Mouse (Mus musculus): ENCODE results near the gene Nudt22.

- TF ChIP-seq CTCF (IDR thresholded peaks at IDR 0.05): no peak
- no peak for TF ChIP-seq EP300 (IDR thresholded peaks at IDR 0.05)
Measured at GRCm38 (mm10) chr19:6947742-6948141, 48.2 kb downstream of the Nudt22 start.
